Mouse (Mus musculus) heart, postnatal 36 days (tissue): ENCODE data around the gene Mrgprx1. TPM values are rescaled to one million over a fixed set of nuclear protein-coding genes. Genes with fewer than 3 reads are reported as not detected.

ENCODE experiments used
- DNase-seq, 2 experiments: peaks; one replicate each; pipeline ENCODE4 v3.0.0; 2021 to 2022
- intact Hi-C: fragments of 180-260 bp; cut with DNase I; formaldehyde crosslinking; loops from one replicate; pipeline ENCODE4 v1.15.1; 2025
- total RNA-seq, 2 experiments: library from RNA; stranded (reverse); gene quantifications; 2 replicates each; pipeline ENCODE4 v1.2.3; 2021

Mrgprx1 gene
- not detected for total RNA-seq

DNA sequence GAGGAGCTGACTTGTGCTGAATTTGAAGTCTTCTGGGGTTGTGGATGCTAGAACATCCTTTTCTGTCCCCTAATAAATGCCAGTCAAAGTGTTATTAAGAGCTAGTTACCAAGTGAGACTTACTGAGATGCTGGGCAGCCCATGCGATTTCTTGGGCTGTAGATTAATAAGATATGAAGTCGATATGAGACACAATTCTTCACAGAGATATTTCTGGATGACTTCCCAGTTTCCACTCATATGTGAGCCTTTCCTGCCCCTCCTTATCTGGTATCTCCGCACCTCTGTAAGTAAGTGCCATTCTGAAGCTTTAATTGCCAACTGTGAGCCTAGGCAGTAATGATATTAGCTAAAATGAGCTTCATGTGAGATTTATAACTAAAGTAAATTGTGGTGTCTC is at the start of gene Mrgprx1:
Gene Mrgprx1 (minus strand): TSS at position 101 of the 400 bp plus-strand sequence.
- intact Hi-C loops: no loop called here
- no peak for DNase-seq

DNA sequence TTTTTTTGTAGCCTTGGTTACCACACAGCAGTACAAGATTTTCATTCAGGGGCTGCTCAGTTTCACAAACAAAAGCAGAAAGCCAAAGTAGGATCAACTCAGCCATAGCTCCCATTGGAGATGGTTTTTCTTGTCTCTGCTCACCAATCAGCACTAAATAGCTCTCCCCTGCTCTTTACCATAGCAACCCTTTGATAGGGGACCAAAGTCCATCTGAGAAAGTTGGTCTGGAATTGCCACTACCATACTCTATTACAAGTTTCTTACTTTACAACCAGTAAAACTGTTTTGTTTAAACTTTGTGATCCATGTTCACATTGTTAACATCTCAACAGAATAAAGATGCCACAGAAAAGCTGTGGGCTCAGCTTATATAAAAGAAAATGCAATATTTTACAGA is 48.1 kb upstream of the Mrgprx1 start:
- intact Hi-C loops: no loop called here

DNA sequence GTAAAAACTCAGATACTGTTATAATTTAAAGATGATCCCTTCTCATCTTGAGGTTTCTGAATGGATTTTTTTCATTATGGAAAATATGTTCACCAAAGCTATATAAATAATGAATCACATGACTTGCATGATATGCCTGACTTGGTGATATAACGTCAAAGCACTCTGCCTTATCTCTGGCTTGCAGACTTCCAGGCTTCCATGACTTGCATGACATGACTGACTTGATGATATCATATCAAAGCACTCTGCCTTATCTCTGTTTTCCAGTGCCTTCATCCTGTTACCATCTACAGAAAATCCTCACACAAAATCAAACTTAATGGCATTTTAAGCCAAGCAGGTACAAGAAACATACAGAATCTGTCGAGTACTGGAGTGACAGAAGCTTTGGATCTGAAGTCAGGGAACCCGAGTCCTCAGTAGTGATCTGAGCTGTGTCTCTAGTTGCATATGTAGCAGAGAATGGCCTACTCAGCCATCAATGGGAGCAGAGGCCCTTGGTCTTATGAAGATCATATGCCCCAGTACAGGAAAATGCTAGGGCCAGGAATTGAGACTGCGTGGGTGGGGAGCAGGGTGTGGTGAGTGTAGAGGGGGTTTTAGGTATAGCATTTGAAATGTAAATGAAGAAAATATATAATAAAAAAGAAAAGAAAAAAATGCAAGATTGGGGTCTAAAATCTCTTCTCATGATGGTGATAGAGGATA is 19.2 kb upstream of the Mrgprx1 start:
- intact Hi-C loops: no loop called here
- DNase-seq: no peak

More for the DNA sequence above, 48.1 kb upstream of the Mrgprx1 start:
- no peak for DNase-seq

DNA sequence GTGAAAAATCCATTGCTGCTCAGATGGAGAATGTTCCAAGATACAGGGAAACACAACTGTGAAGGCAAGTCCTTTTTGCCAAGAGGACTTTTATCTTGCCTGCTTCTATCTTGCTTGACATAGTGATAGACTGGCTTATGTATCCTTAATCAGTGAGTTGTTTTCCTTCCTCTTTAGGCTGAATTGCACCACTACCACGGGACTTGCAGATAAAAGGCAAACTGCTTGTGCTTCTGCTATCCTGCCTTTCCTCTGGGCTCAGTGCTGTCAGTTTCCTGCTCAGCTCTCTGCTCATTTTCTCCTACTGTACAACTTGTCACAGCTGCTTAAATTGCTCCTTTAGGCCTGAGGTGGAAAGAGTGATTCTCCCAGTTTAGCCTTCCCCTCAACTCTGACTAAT is 16.6 kb upstream of the Mrgprx1 start:
- intact Hi-C loops: no loop called here
- DNase-seq: no peak

DNA sequence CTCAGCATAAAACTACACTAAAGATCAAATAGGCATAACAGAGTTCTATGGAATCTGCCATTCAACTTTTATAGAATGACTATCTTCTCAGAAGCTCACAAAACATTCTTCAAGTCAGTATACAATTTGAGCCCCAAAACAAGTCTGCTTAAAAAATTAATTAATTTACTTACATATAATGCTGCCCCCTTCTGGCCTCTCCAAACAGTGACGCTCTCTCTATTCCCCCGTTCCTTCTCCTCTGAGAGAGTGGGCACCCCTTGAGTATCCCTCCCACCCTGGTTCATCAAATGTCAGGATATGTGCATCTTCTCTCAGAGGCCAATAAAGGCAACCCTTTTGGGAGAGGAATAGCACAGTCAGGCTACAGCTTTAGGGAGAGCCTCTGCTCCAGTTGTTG is 9.5 kb downstream of the Mrgprx1 start:
- intact Hi-C loops: no loop called here
- no peak for DNase-seq

DNA sequence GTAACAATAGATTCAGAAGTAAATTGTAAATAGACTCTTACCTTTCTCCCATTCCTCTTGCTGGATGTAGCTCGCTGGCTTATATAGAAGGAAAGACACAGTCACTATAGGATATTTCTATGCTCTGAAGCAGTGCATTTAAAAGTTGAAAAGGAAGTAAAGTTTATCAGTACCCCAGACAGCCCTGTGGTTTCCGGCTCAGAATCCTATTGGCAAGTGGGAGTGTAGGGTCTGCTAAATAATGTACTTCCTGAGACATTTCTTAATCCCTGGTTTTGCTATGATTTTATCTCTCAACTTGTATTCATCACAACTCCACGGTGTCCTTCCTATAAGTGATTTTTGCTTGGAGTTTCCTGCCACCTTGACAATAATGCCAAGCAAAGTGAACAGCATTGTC is 31.7 kb downstream of the Mrgprx1 start:
- DNase-seq: no peak
- intact Hi-C loops: no loop called here

DNA sequence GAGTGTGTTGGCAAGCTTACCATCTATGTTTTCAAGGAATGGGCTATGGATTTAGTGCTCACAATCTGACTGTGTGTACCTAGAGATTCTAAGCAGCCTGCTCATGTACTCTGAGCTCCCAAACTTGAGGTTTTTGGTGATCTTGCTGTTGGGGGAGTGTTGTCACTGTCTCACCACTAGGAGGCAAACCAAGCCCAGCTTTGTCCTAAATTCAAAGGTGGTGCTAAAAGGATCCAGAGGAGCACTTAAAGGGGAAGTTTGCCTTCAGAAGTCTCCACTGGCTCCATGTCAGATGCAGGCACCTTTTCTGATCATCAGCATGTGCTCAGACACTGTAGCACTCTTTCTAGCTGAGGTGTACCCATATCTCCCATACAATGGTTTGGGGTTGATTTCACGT is 40.6 kb downstream of the Mrgprx1 start:
- no peak for DNase-seq
- intact Hi-C loops: no loop called here

DNA sequence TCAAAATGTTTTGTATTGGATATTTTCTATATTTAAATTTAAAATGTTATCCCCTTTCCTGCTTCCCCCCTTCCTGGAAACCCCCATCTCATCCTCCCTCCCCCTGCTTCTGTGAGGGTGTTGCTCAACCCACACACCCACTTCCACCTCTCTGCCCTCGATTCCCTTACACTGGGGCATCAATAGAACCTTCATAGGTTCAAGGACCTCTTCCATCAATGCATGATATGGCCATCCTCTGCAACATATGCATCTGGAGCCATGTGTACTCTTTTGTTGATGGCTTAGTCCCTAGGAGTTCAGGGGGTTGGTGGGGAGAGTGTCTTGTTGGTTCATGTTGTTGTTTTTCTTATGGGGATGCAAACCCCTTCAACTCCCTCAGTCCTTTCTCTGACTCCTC is 45.4 kb downstream of the Mrgprx1 start, which contains the start of gene Mrgpra4:
Gene Mrgpra4 (minus strand): TSS at position 101 of the 400 bp plus-strand sequence.
- intact Hi-C loops: no loop called here
- no peak for DNase-seq

Other genes with a start within 250 kb of the Mrgprx1 start
- not detected for gene Mrgpra4, start 45.5 kb downstream of the Mrgprx1 start, total RNA-seq
- not detected for gene Mrgprb5, start 141.4 kb upstream of the Mrgprx1 start, total RNA-seq
- gene Mrgprb4, start 171.7 kb upstream of the Mrgprx1 start, total RNA-seq: not detected